Mouse (Mus musculus): Measurements from ENCODE around the gene Atl1.
A peak's percentile ranks its signal among the peaks of the same experiment; 100 is the strongest.

The Atl1 gene

GRCm38 (mm10) chr12:69885170-69885923, 7.1 kb upstream of the Atl1 start:
- no peak for DNase-seq

DNA sequence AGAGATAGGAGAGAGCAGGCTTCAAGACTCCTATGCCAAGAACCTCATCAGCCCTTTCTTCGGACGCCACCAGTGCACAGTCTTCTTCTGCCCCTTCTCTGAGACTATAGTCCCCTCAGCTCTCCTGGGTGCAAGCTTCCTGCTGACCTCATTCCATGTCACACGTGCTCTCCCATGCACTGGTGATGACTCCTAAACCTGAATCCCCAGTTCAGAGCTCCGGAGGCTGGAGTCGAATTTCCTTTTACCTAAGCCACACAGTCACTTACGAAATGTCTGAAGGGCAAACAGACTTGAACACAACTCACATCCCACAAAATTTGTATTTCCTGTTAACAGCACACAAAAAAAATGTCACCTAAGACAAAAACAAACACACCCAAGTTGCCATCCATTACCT, 4.6 kb upstream of the Atl1 start:
- DNase-seq: peak; percentile 47

GRCm38 (mm10) chr12:69888345-69888744, 4.1 kb upstream of the Atl1 start:
- no peak for DNase-seq

GRCm38 (mm10) chr12:69890051-69890450, 2.4 kb upstream of the Atl1 start:
- DNase-seq: no peak

DNA sequence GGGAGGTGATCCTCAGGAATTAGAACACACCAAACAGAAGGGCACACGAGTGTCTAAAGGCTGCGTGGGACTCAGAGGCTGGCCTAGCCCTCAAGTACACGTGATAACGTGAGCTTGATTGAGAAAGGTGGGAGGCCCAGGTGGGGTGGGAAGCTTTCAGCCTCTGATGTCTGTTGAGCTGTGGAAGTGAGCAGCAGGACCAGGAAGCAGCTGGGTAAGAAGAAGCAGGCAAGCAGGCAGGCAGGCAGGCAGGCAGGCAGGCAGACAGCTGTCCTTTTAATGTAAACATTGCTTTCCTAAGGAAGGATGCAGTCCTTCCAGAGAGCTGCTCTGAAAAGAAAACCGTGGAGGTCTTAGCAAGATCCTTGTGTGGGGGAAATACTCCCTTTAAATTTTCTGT, 1.9 kb upstream of the Atl1 start:
- DNase-seq: peak; percentile 13

- DNase-seq: no peak
These were observed 693 bp upstream of the Atl1 start for GRCm38 (mm10) chr12:69891721-69892120.

- no peak for DNase-seq
These were observed 1.5 kb downstream of the Atl1 start for GRCm38 (mm10) chr12:69893927-69894326.

DNA sequence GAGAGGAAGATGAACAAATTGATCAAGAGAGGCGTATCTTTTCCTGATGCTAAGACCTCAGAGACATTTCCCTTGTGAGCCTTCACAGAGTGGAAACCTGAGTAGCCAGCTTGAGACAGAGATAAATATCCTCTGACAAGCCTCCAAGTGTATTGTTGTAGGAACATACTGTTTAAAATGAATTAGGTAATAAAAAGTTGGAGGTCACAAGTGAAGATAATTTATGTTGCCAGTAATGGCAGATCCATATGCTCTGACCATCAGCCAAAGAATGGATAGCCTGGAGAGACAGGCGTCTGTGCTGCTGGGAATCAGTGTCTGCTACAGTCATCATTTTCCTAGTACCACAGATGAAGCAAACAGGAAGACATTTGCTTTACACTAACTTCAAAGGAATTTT, 2.6 kb downstream of the Atl1 start:
- no peak for DNase-seq

GRCm38 (mm10) chr12:69898119-69898518, 5.7 kb downstream of the Atl1 start:
- DNase-seq: no peak

- DNase-seq: peak; percentile 17
These were observed 12.6 kb downstream of the Atl1 start for GRCm38 (mm10) chr12:69904991-69905390.

- no peak for DNase-seq
These were observed 15.5 kb downstream of the Atl1 start for GRCm38 (mm10) chr12:69907667-69908510.

DNA sequence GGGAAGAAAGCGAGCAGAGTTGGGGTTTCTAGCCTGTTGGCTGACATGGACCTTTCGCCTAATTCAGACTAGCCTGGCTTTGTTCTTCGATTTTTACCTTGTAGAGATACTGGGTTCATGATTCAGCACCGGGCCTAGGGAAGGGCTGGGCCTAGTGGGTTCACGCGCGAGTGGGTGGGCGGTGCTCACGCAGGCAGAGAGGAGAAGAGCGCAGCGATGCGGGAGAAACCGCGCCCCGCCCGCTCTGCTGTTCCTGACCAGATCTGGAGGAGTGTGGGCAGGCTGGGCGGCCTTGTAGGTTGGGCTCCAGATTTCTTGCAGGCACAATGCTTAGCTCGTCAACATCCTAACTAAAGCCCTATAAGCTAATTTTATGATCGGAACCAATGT, 16.1 kb downstream of the Atl1 start:
- DNase-seq: no peak

DNA sequence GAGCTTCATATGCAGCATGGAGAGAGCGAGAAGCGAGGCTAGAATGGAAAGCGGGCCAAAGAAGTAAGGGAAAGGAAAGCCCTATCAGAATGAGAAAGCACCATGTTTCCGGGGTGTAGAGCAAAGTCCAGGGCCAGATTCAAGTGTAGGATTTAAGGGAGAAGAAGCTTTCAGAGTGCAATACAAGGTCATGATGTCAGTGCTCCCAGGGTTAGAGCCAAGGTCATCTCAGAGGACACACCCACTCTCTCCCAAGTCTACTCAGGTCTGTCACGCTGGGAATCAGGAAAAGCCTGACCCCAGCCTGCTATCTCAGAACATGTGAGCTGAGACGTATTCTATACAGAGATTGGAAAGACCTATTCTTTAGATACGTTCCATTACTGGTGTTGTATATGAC, 19.5 kb downstream of the Atl1 start:
- no peak for DNase-seq

GRCm38 (mm10) chr12:69912737-69913136, 20.3 kb downstream of the Atl1 start:
- no peak for DNase-seq

- DNase-seq: no peak
These were observed 25.5 kb downstream of the Atl1 start for GRCm38 (mm10) chr12:69917870-69918269.

GRCm38 (mm10) chr12:69922099-69922498, 29.7 kb downstream of the Atl1 start:
- no peak for DNase-seq

DNA sequence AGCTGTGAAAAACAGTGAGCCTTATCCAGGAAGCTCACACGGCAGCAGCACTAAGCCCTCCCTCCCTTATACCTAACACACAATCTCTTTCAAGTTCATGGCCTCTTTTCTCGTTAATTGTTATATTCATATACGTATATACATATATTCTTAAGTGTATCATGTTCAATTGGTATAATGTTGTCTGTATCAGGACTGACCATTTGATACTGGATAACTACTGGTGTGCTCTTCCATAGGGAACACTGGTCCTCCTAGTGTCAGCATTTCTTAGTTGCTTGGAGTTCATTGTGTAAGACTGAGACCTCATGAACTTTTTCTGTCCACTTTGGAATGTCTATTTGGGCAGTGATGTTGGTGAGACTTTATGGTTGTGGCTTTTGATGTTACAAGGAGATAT, 30.7 kb downstream of the Atl1 start:
- peak; percentile 25 for DNase-seq

DNA sequence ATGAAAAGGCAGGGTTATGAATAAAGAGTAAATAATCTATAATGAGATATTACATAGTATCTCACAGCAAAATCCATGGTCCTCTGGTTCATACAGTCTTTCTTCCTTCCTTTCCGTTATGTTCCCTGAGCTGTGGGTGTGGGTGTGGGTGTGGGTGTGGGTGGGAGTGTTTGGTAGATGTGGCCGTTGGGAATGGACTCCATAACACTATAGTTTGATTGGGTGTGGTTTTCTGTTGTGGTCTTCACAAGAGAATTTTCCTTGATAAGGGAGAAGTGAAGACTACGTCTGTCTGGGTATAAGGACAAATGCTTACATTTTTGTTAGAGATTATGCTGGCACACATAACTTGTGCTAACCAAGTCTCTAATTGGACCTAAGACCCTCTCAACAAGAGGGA, 31.2 kb downstream of the Atl1 start:
- no peak for DNase-seq

DNA sequence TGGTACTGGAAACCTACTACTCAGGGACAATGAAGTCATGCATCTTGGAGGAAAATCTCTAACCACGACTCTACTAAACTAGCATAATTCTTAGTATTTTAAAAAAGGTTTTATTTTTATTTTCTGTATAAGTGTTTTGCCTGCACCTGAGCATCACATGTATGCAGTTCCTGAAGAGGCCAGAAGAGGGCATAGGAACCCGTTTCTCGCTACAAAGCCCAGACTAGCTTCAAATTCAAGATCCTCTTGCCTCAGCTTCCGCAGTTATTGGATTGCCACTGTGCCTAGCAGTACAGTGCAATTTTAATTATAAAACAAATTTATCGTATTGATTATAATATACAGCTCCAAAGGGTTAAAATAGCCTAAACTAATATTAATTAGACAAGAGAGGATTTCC, 31.6 kb downstream of the Atl1 start:
- peak; percentile 65 for DNase-seq

DNA sequence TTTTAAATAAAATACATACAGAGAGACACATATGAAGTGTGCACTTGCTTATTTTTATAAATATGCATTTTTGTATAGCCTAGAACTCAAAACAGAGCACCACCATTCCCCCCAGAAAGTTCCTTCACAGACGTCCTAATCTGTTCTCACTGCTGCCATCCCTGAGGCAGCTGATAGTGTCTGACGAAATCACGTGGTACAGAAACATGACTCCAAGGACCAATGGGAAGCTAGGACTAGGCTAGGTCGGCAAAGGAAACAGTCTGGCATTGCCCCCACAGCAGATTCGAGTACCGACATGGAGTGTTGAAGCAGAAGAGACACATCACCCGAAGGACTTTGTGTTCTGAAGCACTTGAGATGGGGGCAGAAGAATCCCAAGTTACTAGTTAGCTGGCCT, 34.3 kb downstream of the Atl1 start:
- DNase-seq: no peak

- DNase-seq: no peak
These were observed 45.3 kb downstream of the Atl1 start for GRCm38 (mm10) chr12:69937731-69938130.

- no peak for DNase-seq
These were observed 46.9 kb downstream of the Atl1 start for GRCm38 (mm10) chr12:69939291-69939690.

DNA sequence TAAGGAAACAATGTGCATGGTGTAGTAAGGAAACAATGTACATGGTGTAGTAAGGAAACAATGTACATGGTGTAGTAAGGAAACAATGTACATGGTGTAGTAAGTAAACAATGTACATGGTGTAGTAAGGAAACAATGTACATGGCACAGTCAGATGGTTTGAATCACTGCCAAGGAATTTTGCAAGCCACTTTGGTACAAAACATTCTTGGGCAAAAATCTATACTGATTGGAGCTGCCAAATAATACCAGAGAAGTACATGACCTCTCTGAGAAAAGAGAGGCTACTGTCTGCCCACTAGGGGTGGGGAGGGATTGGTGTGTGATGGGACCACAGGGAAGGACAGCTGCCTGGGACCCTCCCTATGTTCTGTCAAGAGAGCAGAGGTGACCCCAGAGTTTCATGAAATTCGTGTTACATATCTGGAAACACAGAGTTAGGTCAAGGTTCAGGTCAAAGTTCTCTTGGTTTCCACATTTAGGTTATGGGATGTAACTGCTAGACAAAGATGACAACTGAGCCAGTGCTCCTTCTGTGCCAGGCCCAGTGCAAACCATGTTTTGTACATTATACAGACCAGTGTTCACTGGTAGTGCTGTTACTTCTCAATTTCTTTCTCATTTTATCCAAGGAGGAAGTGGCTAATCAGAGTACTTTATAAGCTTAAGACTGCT, 49.4 kb downstream of the Atl1 start:
- DNase-seq: no peak

- DNase-seq: no peak
These were observed 53.4 kb downstream of the Atl1 start for GRCm38 (mm10) chr12:69945861-69946260.

All from lung, postnatal 36 days (tissue).